Mouse (Mus musculus): ENCODE data around the gene Zbtb20.

The Zbtb20 gene

DNA sequence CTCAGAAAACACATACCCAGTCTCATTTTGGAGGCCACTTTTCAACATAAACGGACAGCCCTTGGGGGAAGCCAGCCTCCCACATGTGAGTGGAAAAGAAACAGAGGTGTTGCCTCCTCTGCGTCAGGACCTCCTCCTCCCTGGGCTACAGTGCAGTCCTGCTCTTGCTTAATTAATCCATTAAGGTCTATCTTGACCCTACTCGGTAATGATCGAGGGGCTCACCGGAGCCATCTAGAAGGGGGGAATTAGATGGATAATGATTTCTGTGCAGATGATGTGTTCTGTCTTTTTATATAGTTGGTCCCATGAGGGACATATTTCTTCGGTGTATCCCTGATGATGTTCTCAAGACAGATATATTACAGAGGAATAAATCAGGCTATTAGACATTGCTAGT lies 655.6 kb downstream of the Zbtb20 start:
- no peak for DNase-seq

GRCm38 (mm10) chr16:43534103-43534502 lies 658.4 kb downstream of the Zbtb20 start:
- no peak for DNase-seq

- no peak for DNase-seq
These were observed 660.2 kb downstream of the Zbtb20 start for GRCm38 (mm10) chr16:43535912-43536311.

DNA sequence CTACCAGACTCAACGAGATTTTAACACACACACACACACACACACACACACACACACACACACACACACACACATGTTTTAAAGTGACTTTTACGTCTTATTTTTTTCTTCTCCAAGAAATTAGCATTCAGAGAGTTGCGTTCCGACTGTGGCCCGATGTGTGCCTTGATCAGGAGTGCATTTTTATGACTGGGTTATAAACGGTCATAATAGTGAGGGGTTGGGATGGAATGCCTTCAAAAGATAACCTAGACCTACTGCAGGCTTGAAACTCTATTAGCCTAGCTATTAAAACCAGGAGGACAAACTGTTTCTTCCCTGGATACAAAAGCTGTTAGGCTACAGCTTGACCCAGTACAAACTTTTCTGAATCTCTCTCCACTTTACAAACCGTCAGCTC lies 661.5 kb downstream of the Zbtb20 start:
- no peak for DNase-seq

DNA sequence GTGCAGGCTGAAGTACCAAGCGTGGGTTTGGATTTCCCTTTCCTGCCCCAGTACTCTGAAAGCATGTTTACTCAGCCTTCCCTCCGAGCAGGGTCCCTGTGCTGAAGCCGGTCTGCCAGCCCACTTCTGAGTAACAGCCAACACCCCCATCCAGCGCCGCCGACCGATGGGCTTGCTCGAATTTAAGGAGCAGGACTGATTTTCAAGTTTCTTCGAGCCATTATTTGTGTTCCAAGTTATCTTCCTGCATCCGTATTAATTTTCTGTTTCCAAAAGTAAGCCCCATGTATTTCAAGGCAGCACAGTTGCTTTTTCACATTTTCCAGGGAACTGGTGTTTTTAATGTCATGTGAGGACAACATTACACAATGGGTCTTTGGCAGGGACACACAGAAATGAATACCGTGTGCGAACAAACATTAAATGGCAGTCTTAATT lies 664.0 kb downstream of the Zbtb20 start:
- DNase-seq: no peak

DNA sequence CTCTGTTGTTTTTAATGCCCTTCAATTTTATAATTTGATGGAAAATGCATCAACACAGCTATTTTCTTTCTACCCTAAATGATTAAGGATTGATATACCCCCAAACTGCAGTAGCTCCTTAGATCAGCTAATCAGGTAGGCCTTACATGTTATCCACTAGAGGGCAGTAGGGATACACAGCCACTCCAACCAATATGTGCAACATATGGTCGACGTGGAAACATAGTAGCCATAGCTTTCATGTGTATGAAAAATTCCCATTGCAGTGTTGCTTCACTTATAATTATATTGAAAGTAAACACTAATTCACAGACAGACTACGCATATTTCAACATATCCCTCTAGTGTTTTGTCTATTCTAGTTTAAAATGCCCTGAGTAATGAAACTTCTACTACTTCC lies 664.4 kb downstream of the Zbtb20 start:
- no peak for DNase-seq

DNA sequence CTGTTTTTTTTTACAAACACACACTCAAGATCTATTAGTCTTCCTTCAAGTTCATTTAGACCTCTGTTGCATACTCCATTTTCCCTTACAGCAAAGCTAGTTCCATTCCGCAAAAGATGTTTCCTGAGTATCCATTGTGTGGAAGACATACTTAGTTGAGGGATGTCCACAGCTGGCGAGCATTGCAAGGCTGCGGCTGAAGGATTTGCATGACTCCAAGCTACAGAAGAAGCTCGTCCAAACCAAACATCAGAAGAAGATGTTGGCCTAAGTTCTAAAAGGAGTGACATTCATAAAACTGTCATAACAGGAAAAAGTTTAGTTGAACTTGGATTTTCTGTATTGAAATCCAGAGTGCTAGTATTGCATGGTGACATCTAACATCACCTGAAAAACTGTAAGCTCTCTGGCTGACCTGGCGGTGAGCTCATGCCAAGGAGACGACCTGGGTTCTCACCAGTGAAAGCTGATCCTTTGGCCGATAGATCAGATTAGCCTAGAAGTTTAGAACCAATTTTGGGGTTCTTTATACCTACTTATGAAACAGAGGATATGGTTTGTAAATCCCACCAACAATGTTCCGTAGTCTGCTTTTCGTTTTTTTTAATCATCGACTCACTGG lies 665.0 kb downstream of the Zbtb20 start:
- peak; percentile 20 for DNase-seq

- no peak for DNase-seq
These were observed 669.6 kb downstream of the Zbtb20 start for GRCm38 (mm10) chr16:43545261-43545660.

DNA sequence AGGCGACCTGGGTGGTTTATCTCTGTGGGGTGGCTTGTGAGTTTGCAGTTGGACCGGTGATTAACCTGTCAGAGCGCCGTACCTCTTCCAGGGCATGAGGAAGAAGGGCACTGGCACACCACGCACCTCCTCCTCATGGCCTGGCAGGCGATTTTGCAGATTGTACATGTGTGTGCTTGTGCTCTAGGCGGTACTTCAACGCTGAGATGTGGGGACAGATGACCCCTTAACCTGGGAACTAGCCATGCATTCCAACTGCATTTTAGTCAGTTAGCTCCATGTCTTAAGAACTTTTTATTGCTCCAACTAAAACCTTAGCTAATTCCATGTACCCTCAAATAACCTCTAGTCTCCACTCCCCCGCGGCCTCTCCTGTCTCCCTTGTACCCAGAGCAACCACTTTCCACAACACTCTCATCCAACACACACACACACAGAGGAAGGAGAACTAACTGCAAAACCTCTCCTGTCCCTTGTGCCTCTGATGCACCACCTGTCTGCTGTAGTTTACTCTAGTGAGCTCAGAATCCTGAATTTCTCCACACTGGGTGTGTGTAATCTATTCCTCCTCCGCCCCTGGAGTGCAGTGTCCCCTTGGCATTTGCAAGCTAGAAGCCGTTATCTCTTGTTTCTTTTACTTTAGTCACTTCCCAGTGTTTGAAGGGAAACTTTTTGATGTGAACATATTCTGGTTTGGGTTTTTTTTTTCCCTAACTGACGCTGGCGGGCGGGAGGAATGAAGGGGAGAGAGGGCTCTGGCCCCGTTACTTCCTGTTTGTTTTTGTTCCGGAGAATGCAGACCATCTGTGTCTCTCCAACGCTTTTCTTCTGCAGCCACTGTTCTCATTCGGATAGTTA lies 671.9 kb downstream of the Zbtb20 start:
- DNase-seq: peak; percentile 27

- DNase-seq: peak; percentile 59
These were observed 673.1 kb downstream of the Zbtb20 start for GRCm38 (mm10) chr16:43548774-43549173.

DNA sequence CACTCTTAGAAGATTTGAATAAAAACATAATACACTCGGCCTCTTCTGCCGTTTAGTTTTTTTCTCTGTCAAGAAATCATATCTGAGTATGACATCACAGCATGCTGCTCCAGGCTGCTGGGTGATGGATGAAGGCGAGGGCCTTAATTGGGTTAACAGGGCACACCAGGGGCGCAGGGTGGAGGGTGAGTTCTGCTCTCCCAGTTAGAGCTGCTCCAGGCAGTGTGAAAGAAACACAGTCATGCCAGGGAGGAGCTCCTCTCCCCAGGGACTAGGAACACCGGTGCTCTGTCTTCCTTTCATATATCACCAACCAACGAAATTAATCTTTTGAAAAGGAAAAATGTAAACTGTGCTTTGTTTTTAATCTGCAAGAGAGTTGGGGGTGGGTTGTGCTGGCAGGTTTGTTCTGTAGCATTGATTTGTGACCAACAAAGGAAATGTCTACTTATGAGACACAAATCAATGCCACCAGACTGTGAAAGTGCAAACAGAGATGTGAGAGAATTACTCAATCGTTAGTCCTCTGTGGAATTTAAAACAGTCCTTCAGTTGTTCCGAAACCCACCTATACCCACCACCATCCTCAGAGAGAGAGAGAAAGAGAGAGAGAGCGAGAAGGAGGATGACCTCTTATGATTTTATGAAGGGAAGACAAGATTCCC lies 673.9 kb downstream of the Zbtb20 start:
- DNase-seq: peak; percentile 25

DNA sequence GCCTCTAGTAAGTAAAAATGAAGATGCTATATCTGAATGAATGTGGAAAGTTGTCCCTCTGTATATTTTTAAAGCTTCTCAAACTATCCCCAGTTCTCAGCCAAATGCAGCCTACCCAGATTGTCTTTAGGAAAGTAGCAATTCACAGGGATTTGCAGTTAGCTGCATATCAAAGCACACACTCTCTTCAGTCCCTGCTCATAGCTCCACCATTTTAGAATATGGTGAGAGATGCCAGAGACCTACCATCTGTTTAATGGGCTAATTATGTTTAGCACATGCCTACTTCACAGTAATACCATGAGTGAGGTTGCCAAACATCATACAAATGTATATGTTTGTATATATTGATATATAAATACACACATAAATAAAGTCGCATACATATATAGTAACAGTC lies 676.8 kb downstream of the Zbtb20 start:
- DNase-seq: no peak

GRCm38 (mm10) chr16:43557385-43557784 lies 681.7 kb downstream of the Zbtb20 start:
- DNase-seq: no peak

- no peak for DNase-seq
These were observed 685.6 kb downstream of the Zbtb20 start for GRCm38 (mm10) chr16:43561330-43561729.

GRCm38 (mm10) chr16:43561956-43562355 lies 686.3 kb downstream of the Zbtb20 start:
- no peak for DNase-seq

DNA sequence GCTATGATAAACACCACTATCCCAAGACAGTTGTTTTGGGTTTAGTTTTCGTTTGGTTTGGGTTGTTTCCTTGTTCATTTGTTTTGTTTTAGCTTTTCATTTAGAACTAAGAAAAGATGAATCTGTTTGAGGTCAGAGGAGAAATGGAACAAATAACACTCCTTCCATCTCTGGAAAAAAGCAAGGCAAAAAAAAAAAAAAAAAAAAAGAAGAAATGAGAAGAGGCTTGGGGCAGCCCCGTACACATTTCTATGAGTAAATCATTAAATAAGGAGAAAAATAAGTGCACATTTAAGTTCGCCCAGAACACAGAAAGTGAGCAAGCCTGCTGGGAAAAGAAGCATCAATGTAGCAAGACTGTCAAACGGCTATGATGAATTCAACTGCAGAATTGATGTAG lies 690.2 kb downstream of the Zbtb20 start:
- no peak for DNase-seq

DNA sequence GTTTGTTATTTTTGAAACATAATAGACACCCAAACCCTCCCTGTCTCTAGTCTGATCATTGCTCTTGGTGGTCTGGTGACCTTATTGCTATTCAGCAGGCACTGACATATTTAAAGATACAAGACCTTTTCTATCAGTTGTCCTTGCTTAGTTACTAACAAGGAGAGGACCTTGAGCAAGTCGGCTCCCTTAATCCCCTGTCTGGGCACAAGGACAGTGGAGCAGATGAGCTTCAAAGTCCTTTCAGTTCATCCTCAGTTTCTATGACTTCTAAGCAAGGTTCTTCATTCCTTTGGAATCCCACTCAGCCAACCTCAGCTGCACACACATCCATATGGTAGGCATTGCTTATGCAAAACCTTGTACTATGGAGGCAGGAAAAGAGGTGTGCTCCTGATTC lies 690.8 kb downstream of the Zbtb20 start:
- DNase-seq: no peak

GRCm38 (mm10) chr16:43571376-43572081 lies 695.8 kb downstream of the Zbtb20 start:
- no peak for DNase-seq

- DNase-seq: no peak
These were observed 696.5 kb downstream of the Zbtb20 start for GRCm38 (mm10) chr16:43572171-43572570.

DNA sequence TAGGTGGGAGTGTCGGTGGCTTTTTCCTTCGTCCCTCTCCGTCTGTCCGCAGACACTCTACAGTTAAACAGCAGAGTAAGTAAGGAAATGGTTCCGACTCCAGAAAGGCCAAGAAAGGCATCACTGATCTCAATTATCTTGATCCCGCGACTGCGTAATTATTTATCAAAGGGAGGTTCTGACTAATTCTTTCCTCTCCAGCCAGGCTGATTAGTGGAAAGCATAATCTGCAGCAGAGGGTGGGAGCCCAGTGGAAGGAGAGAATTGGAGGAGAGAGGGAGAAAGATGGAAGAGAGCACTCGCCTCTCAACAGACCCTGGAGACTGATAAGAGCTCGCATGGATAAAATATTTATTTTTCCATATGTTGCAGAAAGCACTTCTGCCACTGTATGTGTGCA lies 697.1 kb downstream of the Zbtb20 start:
- DNase-seq: no peak

GRCm38 (mm10) chr16:43573181-43573833 lies 697.6 kb downstream of the Zbtb20 start:
- DNase-seq: no peak

DNA sequence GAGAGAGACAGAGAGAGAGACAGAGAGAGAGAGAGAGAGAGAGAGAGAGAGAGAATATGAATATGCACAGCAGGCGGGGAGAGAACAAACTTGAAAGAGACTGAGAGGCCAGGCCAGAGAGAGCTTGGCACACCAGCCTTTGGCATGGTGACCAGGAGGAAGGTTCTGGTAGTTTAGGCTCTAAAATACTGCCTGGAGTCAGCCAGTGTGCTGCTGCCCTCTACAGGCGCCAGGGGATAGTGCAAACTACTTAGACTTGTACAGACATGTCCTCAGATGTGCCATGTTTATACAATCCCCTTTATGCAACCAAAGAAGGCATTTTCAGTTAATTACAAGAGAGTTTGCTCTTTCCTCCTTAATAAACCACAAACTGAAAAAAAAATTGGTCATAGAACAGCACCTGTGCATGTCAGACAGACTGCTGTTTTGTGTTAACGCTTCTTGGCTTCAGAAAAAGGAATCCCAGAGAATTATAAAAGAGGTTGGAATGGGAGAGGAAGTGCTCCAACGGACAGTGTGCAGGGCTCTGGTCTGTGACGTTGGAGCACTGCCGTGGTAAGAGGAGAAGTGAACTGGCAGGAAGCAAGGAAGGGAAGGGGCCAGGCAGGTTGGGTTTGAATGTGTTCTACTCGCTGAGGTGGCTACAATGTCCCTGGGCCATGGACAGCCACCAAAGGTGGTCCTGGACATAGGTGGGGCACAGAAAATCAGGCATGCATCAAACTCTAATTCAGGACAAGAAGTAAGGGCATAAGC lies 698.5 kb downstream of the Zbtb20 start:
- DNase-seq: peak; percentile 90
